Mouse (Mus musculus) frontal cortex, postnatal 14 days (tissue): ENCODE results near the gene Dusp10.

ENCODE experiments used
- DNase-seq, 2 experiments: peaks; one replicate each; pipeline ENCODE4 v3.0.0; 2022; ENCODE audit warnings: low spot score in 2 of 2

Gene Dusp10

GRCm38 (mm10) chr1:184030070-184030802 is 17.1 kb downstream of the Dusp10 start:
- DNase-seq: no peak

GRCm38 (mm10) chr1:184032682-184033389 is 19.7 kb downstream of the Dusp10 start:
- no peak for DNase-seq

GRCm38 (mm10) chr1:184033390-184034010 is 20.4 kb downstream of the Dusp10 start:
- DNase-seq: peak; percentile 17 to 26

GRCm38 (mm10) chr1:184034011-184034557 is 21.0 kb downstream of the Dusp10 start, which contains the start of gene 1700056E22Rik:
Gene 1700056E22Rik, minus strand, starts transcription at chr1:184034301.
- DNase-seq: peak; percentile 98

GRCm38 (mm10) chr1:184034741-184035181 is 21.7 kb downstream of the Dusp10 start:
- DNase-seq: peak in 1 of 2 experiments; percentile 8

- no peak for DNase-seq
These were observed 22.3 kb downstream of the Dusp10 start for GRCm38 (mm10) chr1:184035346-184035903.

GRCm38 (mm10) chr1:184037802-184038201 is 24.7 kb downstream of the Dusp10 start:
- DNase-seq: no peak

GRCm38 (mm10) chr1:184039301-184039700 is 26.2 kb downstream of the Dusp10 start:
- DNase-seq: no peak

GRCm38 (mm10) chr1:184040181-184040580 is 27.1 kb downstream of the Dusp10 start:
- DNase-seq: no peak

- no peak for DNase-seq
These were observed 27.8 kb downstream of the Dusp10 start for GRCm38 (mm10) chr1:184040906-184041305.

- DNase-seq: no peak
These were observed 28.9 kb downstream of the Dusp10 start for GRCm38 (mm10) chr1:184041778-184042573.

- DNase-seq: no peak
These were observed 29.6 kb downstream of the Dusp10 start for GRCm38 (mm10) chr1:184042745-184043144.

GRCm38 (mm10) chr1:184043391-184043790 is 30.3 kb downstream of the Dusp10 start:
- no peak for DNase-seq

GRCm38 (mm10) chr1:184046070-184046677 is 33.1 kb downstream of the Dusp10 start:
- no peak for DNase-seq

- no peak for DNase-seq
These were observed 34.7 kb downstream of the Dusp10 start for GRCm38 (mm10) chr1:184047818-184048217.

- DNase-seq: no peak
These were observed 35.7 kb downstream of the Dusp10 start for GRCm38 (mm10) chr1:184048675-184049418.

GRCm38 (mm10) chr1:184051286-184051685 is 38.2 kb downstream of the Dusp10 start:
- no peak for DNase-seq

- DNase-seq: no peak
These were observed 38.7 kb downstream of the Dusp10 start for GRCm38 (mm10) chr1:184051824-184052223.

GRCm38 (mm10) chr1:184052331-184052730 is 39.2 kb downstream of the Dusp10 start:
- no peak for DNase-seq

GRCm38 (mm10) chr1:184053141-184053540 is 40.0 kb downstream of the Dusp10 start:
- no peak for DNase-seq
